Mouse (Mus musculus) right cerebral cortex, postnatal 14 days (tissue): Measurements from ENCODE around the gene Gm7879.
"Not testable (repeated sequence)": the region's sequence is repeated elsewhere in the genome, so short reads cannot be mapped to it uniquely, and the experiment has no call there.

Experiments used
- DNase-seq: peaks from one replicate; pipeline ENCODE4 v3.0.0; 2022

Gm7879 gene

DNA sequence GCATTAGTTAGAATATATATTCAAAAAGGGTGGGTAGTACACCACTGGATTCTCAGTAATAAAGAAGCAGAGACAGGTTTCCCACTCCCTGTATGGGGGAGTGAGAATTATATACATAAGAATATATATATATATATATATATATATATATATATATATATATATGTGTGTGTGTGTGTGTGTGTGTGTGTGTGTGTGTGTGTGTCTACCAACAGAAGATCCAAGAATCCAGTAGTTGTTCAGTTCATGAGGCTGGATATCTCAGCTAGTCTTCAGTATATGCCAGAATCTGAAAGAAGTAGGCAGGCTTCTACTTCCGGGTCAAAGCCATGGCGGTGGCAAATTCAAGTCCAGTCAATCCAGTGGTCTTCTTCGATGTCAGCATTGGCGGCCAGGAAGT is at the start of gene Gm7879:
Gm7879 (plus strand) TSS at position 301 of the 400 bp plus-strand sequence.
- DNase-seq: not testable (repeated sequence)

GRCm38 (mm10) chr5:43863642-43864041 is 49.3 kb upstream of the Gm7879 start:
- DNase-seq: no peak

GRCm38 (mm10) chr5:43865316-43865715 is 47.6 kb upstream of the Gm7879 start:
- no peak for DNase-seq

DNA sequence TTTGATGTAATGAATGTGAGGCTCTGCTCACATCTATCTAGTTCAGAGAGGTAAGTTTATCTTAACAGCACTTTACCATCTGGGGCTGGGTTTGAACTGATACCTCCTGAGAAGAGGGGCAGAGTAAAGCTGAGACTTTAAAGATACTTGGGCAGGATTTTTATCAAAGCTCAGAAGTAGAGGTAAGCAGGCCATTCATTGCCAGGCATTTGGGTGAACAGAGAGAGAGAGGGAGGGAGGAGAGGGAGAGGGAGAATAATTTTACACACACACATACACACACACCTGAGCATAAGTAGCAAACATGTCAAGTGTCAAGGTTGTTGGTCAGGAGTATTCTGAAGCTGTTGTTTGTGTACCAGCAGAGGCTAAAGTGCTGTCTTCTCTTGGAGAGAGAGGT is 44.7 kb upstream of the Gm7879 start, which contains the start of gene Cd38:
Cd38 (plus strand) TSS at position 301 of the 400 bp plus-strand sequence.
- no peak for DNase-seq

DNA sequence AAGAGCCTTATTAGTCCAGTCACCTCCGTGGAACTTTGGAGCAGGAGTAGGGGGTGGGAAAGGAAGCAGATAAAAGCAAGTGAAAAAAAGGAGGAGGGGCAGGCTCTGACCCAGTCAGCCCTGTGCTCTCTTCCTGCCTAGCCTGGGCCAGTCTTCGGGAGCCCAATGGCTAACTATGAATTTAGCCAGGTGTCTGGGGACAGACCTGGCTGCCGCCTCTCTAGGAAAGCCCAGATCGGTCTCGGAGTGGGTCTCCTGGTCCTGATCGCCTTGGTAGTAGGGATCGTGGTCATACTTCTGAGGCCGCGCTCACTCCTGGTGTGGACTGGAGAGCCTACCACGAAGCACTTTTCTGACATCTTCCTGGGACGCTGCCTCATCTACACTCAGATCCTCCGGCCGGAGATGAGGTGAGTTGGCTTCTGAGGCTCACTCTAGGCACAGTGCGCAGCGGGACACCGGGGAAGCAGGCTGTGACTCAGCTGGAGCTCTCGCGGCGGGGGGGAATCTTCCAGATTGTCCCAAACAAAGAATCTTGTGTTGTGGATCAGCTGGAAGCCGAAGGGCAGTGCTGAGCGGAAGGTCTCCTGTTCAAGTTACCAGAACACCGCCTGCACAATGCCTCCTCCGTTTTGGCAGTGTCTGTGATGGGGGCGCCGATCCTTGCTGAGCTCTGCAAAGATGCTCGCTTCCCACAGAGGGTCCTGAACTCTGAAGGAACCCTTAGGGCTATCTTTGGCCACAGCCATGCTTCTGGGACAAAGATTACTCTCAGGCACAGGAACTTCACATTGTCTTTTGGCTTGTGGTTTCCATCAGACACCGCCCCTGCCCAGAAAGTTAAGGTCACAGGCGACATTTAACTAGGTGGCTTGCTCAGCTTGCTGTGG is 44.0 kb upstream of the Gm7879 start:
- peak; percentile 24 for DNase-seq

DNA sequence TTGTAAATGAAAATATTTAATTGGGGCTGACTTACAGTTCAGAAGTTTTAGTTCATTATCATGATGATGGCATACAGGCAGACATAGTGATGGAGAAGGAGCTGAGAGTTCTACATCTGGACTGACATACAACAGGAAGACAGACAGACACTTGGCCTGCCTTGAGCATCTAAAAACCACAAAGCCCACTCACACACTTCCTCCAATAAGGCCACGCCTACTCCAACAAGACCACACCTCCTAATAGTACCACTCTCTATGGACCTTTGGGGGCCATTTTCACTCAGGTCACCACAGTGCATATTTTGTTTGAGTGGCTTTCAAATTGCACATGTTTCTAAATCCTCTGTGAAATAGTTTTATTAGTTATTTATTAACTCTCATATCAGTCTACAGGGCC is 41.1 kb upstream of the Gm7879 start:
- no peak for DNase-seq

GRCm38 (mm10) chr5:43872652-43873051 is 40.3 kb upstream of the Gm7879 start:
- no peak for DNase-seq

- no peak for DNase-seq
These were observed 30.9 kb upstream of the Gm7879 start for GRCm38 (mm10) chr5:43882034-43882433.

DNA sequence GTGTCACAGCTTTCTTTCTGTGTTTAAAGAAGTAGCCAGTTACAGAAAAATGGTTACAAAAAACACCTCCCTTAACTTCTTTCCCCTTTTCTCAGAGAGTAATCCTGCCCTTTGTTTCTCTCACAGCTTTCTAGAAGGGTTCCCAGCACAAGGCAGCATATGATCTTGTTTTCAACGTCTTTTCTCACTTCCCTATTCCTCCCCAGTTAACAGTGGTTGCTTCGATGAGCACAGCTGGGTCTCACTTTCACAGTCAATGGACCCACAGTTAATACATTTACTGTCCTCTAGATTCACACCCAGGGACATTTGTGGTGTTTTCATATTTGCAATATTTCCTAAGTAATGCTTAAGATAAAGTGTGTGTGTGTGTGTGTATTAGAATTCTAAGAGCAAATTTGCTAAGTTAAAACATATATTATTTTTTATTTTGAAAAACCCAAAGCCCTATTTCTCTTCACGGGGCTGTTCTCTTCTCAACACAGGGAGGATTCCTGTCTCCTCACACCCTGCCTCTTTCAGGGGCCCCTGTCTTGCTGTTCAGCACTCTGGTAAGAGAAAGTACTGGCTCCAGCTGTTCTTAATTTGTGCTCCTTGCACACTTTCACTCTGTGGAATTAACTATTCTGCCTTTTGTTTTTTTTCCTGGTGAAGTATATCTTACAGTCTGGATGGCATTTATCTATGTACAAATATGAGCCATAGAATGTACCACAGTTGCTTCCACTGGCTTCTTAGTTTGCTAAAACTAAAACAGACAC is 27.7 kb upstream of the Gm7879 start:
- no peak for DNase-seq

GRCm38 (mm10) chr5:43892386-43892785 is 20.6 kb upstream of the Gm7879 start:
- peak; percentile 29 for DNase-seq

DNA sequence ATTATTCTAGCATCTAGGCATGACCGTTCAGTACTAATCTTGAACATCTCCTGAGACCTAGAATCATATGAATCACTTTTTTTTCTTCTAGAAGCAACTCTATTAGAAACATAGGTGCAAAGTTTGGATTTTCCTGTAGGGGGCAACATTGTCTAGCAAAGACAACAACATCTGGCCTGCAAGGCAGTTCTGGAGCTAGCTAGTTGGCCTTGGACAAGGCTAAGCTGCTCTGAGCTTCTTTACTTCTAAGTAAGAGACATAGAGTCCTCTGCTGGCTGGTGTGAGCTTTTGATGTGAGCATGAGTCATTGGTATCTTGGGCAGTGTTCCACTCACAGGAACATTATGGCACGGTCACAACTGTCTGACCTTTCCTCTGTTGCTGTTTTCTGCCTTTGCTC is 18.8 kb upstream of the Gm7879 start:
- DNase-seq: peak; percentile 17

DNA sequence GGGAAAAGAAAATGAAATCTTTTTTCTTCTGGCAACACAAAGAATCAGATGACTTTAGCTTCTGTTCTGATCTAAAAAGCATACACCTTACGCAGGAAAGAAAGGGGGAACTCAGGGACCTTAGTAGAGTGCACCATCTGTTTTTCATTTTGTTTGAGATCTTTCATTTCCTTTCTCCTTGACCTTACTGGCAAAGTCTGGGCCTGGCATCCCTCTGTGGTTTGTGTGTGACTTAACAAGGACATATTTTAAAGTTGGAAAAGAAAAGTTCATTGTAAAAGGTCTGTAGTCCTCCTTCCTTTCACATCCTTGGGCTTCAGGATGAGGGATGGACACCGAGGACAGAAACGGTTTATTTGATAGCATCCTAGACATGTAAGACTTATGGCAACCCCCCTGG is 17.0 kb upstream of the Gm7879 start:
- DNase-seq: no peak

DNA sequence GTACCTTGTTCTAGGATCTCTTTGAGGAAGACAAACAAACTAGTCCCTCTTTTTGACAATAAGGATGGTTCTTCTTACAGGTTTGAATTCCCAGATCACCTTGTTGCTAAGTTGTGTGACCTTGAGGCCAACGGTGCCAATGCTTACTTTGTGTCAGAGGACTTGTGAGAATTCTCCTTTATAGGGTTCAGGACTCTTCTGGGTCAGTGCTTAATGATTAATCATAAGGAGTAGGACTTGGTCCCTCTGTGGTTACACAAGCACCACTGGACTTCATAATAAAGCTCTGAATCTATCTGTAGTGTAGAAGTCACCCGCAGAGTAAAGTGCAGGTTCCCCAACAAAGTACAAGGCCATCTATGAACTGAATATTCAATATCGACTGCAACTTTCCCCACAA is 8.3 kb upstream of the Gm7879 start:
- DNase-seq: no peak

GRCm38 (mm10) chr5:43909213-43909612 is 3.7 kb upstream of the Gm7879 start:
- no peak for DNase-seq

- DNase-seq: no peak
These were observed 2.9 kb upstream of the Gm7879 start for GRCm38 (mm10) chr5:43910006-43910405.

DNA sequence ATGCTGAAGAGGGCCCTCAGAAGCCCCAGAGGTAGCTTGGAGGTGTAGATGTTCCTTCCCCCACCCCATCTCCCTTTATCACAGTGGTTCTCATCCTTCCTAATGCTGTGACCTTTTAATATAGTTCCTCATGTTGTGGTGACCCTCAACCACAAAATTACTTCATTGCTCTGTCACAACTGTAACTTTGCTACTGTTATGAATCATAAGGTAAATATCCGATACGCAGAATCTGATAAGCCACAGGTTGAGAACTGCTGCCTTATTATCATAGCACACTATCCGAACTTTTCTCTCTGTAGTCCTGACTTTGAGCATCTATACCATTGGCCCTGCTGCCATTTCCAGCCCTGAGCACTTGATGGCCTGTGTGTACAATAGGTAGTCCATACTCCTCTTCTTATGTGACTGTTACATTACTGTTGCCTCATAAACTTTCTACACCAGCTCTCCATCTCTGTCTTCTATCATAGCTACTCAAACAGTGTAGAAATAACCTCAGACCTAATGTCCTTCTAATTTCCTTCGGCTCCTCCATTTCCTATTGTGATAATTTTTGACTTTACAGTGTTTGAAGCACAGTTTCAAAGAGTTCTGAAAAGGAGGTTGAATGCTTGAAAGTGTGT is 2.4 kb downstream of the Gm7879 start:
- no peak for DNase-seq

- no peak for DNase-seq
These were observed 8.9 kb downstream of the Gm7879 start for GRCm38 (mm10) chr5:43921877-43922276.

DNA sequence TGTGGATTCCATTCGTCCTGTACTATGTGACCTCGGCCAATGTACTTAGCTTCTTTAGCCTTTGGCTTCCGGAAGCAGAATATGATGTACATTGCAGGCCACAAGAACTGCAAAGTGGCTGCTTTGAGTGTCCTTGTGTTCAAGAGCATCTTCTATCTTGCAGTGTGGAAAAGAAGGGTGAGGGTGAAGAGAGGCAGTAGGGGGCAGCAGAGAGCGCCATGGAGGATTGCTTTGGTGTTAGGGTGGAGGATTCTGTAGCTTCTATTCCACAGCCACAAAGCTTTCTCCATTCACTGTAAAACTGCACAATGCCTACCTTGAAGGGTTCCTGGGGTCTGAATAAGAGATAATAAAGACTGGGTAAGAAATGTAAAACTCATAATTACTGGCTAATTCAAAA is 11.0 kb downstream of the Gm7879 start:
- peak; percentile 66 for DNase-seq

DNA sequence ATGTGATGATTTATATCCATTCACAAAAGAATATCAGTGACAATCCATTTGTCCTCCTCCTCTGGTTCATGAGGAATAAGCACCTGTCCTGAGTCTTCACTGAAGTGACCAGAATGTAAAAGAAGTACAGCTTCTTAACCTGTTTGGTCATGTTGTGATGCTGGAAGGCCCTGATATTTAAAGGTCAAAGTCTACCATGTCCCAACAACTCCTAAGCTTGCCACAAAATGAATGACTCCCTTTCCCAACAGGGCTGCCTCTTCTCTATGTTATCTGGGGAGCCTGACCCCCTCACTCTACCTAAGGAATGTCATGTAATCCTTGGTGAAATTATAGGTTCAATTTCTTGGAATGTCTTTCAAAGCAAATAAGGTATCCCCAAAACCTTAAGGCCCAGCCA is 14.8 kb downstream of the Gm7879 start:
- DNase-seq: no peak

GRCm38 (mm10) chr5:43933269-43933668 is 20.3 kb downstream of the Gm7879 start:
- no peak for DNase-seq

DNA sequence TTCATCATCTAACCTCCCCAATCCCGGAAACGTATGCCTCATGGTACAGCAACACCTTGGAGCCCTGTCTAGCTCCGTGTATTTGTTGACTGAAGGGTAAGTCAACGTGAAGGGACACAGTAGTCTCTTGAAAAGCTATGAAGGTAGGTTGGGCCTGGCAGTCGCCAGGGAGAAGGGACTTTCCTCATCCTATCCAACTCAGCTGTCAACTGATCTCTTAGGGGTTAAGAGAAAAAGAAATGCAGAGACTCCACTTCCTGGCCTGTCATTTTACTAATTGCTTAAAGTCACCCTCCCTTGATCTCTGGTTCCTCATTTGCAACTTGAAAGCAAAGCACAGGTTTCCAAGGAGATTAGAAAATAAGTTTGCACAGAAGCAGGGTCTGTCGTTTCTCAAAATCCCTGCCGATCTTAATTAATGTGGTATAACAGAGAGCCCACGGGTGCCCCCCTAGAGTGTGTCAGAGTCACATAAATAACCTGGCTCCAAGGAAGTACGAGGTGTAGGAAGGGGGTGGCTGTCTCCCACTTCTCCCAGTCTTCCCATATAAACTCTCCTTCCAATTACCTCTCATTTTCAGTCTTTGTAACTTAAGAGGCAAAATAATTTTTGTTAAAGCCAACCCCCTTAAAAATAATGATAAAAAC is 34.5 kb downstream of the Gm7879 start:
- no peak for DNase-seq

DNA sequence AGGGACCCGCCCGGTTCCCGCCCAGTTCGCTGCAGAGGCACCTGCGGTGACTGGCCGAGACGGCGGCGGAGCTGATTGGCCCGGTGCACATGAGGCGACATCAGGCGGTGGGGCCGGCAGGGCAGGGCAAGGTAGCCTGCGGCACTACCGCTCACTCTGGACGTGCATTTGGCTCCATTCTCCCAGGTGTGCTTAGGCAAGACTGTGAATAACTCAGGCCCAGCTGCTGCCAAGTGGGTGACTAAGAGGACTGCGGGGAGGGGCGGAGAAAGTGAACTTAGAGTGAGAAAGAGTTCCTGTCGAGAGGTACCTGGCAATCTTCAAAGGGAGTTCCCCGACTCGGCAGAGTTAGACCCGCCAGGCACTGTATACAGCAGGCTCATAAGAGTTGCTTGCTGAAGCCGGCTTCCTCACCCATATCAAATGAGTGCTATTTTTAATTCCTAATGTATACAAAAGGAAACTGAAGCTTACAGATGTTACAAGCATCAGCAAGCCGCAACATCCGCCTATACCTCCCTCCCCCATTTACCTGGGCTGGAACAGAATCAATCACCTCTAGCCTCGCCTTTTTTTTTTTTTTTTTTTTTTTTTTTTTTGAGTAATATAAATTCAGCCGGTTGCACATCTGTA is 35.3 kb downstream of the Gm7879 start:
- peak; percentile 10 for DNase-seq
